Mouse (Mus musculus) testis, adult 2 months (tissue): ENCODE measurements around the gene Eid3.

ENCODE experiments used
- CTCF ChIP-seq: fragments of 200-500 bp; IDR thresholded peaks from 2 replicates; pipeline ENCODE4 v1.5.1; 2012; ENCODE audit warnings: low read depth, mild to moderate bottlenecking, inconsistent platforms, low read length, moderate library complexity; ENCODE audit not compliant: control insufficient read depth, insufficient read depth, insufficient replicate concordance
- POLR2A ChIP-seq: fragments of 200-500 bp; IDR thresholded peaks from 2 replicates; pipeline ENCODE4 v1.6.1; 2012; ENCODE audit warnings: low read depth, mild to moderate bottlenecking, inconsistent platforms, low read length, moderate library complexity; ENCODE audit not compliant: control insufficient read depth

DNA sequence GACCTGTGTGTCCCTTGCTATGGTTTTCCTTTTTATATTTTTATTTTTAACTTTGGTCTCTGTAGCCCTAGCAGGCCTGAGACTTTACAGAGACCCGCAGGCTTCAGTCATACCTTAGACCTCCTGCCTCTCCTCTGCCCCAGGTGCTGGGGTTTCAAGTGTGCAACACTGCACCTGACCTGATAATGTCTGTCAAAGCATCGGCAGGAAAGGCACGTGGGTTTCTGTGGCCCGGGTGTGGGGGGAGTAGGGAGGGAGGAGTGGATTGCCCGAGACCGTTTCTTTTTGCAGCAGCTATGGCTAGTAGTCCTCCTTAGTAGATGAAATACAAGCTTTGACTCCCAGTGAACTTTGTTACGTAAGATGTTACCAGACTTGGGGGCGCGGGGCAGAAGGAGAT lies 48.5 kb upstream of the Eid3 start:
- TF ChIP-seq CTCF (no peak), POLR2A (no peak)
